In the genomic region with DNA sequence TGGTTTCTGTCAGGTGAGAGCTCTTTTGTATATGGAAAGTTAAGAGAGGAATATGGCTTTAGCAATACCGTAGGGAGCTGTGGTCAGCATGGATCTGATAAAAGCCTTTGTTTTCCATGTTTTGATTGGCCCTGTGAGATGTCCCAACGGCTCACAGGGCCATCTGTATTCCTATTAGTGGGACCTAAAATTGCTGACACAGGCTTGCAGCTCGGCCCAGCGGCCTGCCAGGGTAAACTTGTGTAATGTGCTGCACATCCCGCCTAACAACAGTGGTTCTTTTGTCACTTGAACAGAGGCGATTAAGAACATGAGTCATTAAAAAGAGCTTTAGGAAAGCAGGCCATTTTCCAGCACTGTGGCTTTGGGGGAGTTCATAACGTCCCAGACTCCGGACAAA, we compare ENCODE assay signal across 7 mouse cellular contexts.
DNase-seq lines count a peak whose midpoint lies in the region; ATAC-seq and TF ChIP-seq lines count a peak whose summit lies in the region.

No protein-coding gene starts in this region.

- H3K79me2 ChIP-seq in CH12.LX (replicated peaks; ENCODE audit: control insufficient read depth, extremely low read depth, insufficient read depth, poor library complexity, severe bottlenecking) = no peaks in the 10 kb centered on the region; the same call in 1 of the 2 replicates

- no peak for TF ChIP-seq EP300 in CH12.LX (IDR thresholded peaks at IDR 0.05; ENCODE audit: low read length)

- no peak for TF ChIP-seq CTCF in CH12.LX (conservative IDR thresholded peaks at IDR 0.05 in 1 of 2, IDR thresholded peaks at IDR 0.05 in 1 of 2; ENCODE audit: low read depth in 2 of 2, low read length in 2 of 2)

- no peak overlapping the region; the same call in 1 of the 2 replicates for H3K4me2 ChIP-seq in CH12.LX (ENCODE audit: insufficient read depth, low read depth, poor library complexity, severe bottlenecking)
- H3K4me2 ChIP-seq in forebrain, embryonic 13.5 days = peak overlapping the region; percentile 26

- peaks cover 5% of the 10 kb centered on the region in 2 experiments; a peak in 3 of 4 replicates for H3K4me1 ChIP-seq in CH12.LX (ENCODE audit: control insufficient read depth in 1 of 2, insufficient read depth in 2 of 2)
- peaks cover 13% of the 10 kb centered on the region for H3K4me1 ChIP-seq in forebrain, embryonic 13.5 days

- DNase-seq in 3T3-L1 (ENCODE audit: low read depth, low spot score) = peak; percentile 93
- no peak for DNase-seq in CH12.LX (ENCODE audit: extremely low read depth)
- DNase-seq in heart, postnatal 14 days = peak; percentile 42 to 57
- peak; percentile 6 for DNase-seq in lung, postnatal 25 days (ENCODE audit: low spot score)
- DNase-seq in thymus, postnatal 4 days = no peak
- DNase-seq in spleen, postnatal 14 days (ENCODE audit: low spot score in 2 of 2) = no peak

- H3K4me3 ChIP-seq in CH12.LX (replicated peaks in 1 of 3; ENCODE audit: low read depth in 2 of 3, low read length in 2 of 3, poor library complexity in 1 of 3) = no peak overlapping the region
- H3K4me3 ChIP-seq in forebrain, embryonic 13.5 days = no peak overlapping the region

- intact Hi-C loops in heart, postnatal 14 days (cut with DNase I) = no loop called here

- no peaks in the 10 kb centered on the region for H3K9me3 ChIP-seq in CH12.LX (replicated peaks; ENCODE audit: low read length)
- no peaks in the 10 kb centered on the region for H3K9me3 ChIP-seq in forebrain, embryonic 13.5 days (replicated peaks)

- no peak for TF ChIP-seq POLR2A in CH12.LX (IDR thresholded peaks at IDR 0.05; ENCODE audit: low read depth, low read length)

- no peak for TF ChIP-seq RAD21 in CH12.LX (IDR thresholded peaks at IDR 0.05; ENCODE audit: low read depth, low read length)

- ATAC-seq in forebrain, embryonic 13.5 days = peak; percentile 88

- H3K27me3 ChIP-seq in CH12.LX (replicated peaks) = no peaks in the 10 kb centered on the region
- H3K27me3 ChIP-seq in forebrain, embryonic 13.5 days = no peaks in the 10 kb centered on the region

- dilution Hi-C loops in CH12.LX (cut with MboI; ENCODE audit: extremely low pct_ligation_motif_present, extremely low pct_unique_long_range_greater_than_20kb, low sequenced_read_pairs) = no loop called here

- WGBS in forebrain, embryonic 13.5 days = 4% methylated on average over 8 of the region's 8 CpGs

- no peak overlapping the region for H3K27ac ChIP-seq in CH12.LX (ENCODE audit: insufficient read depth, low read depth)
- H3K27ac ChIP-seq in forebrain, embryonic 13.5 days = peak overlapping the region; percentile 5; the same call in 1 of the 2 replicates

- in situ Hi-C loops in CH12.LX (cut with MboI; ENCODE audit: low pct_ligation_motif_present, low pct_unique_long_range_greater_than_20kb, low sequenced_read_pairs) = no loop called here

- no peak overlapping the region for H3K9ac ChIP-seq in CH12.LX (ENCODE audit: insufficient read depth, low read depth)
- H3K9ac ChIP-seq in forebrain, embryonic 13.5 days = no peak overlapping the region

- peaks cover 43 to 77% of the 10 kb centered on the region in 2 experiments for H3K36me3 ChIP-seq in CH12.LX (replicated peaks in 1 of 2; ENCODE audit: control insufficient read depth in 1 of 2, insufficient read depth in 1 of 2, low read length in 1 of 2)
- H3K36me3 ChIP-seq in forebrain, embryonic 13.5 days (ENCODE audit: poor library complexity, severe bottlenecking) = no peaks in the 10 kb centered on the region

TF ChIP-seq in CH12.LX, 34 proteins besides CTCF, POLR2A, EP300 and RAD21:
- TF ChIP-seq JUND (conservative IDR thresholded peaks at IDR 0.05; ENCODE audit: low read depth, low read length) (no peak), ELF1 (IDR thresholded peaks at IDR 0.05; ENCODE audit: low read depth, low read length) (no peak), MAFK (IDR thresholded peaks at IDR 0.05; ENCODE audit: insufficient replicate concordance, low read length) (0 out of 2 replicates have a peak, but pooled peaks have one; percentile 24)

Comparison
In these comparisons a context has a peak if more than half of its experiments do, and no peak if none do; other contexts are left out.
1. DNase-seq: peak in 3T3-L1 (single experiment), heart, postnatal 14 days (2 of 2) and lung, postnatal 25 days (single experiment); none in CH12.LX (single experiment), thymus, postnatal 4 days (single experiment) and spleen, postnatal 14 days (0 of 2).